Mouse (Mus musculus) CH12.LX (cell line): Measurements from ENCODE around the gene Aldh9a1. TPM values are rescaled to one million over a fixed set of nuclear protein-coding genes. Genes with fewer than 3 reads are reported as not detected.

ENCODE experiments used
- DNase-seq: peaks from one replicate; pipeline ENCODE4 v3.0.0-alpha.2; 2013; ENCODE audit errors: extremely low read depth
- H3K27ac ChIP-seq: 2 replicates; pipeline ENCODE4 v1.5.1; 2012; ENCODE audit warnings: low read depth, mild to moderate bottlenecking, control low read depth, moderate library complexity; ENCODE audit not compliant: insufficient read depth
- H3K27me3 ChIP-seq: replicated peaks from 2 replicates; pipeline ENCODE3; 2012; ENCODE audit warnings: inconsistent platforms
- H3K36me3 ChIP-seq, 2 experiments: replicated peaks in 1 of 2; 2 replicates each; pipeline versions ENCODE3 to v1.6.1; 2012; ENCODE audit warnings: inconsistent platforms in 1 of 2, low read length in 1 of 2, mild to moderate bottlenecking in 1 of 2, mixed read lengths in 1 of 2, moderate library complexity in 1 of 2; ENCODE audit not compliant: control insufficient read depth in 1 of 2, insufficient read depth in 1 of 2
- H3K4me1 ChIP-seq, 2 experiments: 2 replicates each; pipeline ENCODE4 v1.6.1; 2012; ENCODE audit warnings: inconsistent platforms in 1 of 2, moderate library complexity in 1 of 2; ENCODE audit not compliant: insufficient read depth in 2 of 2, control insufficient read depth in 1 of 2
- H3K4me2 ChIP-seq: 2 replicates; pipeline ENCODE4 v1.6.1; 2012; ENCODE audit warnings: low read depth, mild to moderate bottlenecking, control low read depth; ENCODE audit not compliant: poor library complexity, insufficient read depth, severe bottlenecking
- H3K4me3 ChIP-seq, 3 experiments: fragments of 150-350 bp in 1 of 3; sonication (generic) in 1 of 3; replicated peaks in 1 of 3; 2 replicates each; pipeline versions ENCODE3 to v1.5.1; 2011 to 2012; ENCODE audit warnings: low read depth in 2 of 3, low read length in 2 of 3, mild to moderate bottlenecking in 2 of 3, moderate library complexity in 2 of 3, control low read depth in 1 of 3, improper control_type of control experiment in 1 of 3, inconsistent platforms in 1 of 3, mixed read lengths in 1 of 3; ENCODE audit not compliant: poor library complexity in 1 of 3
- H3K79me2 ChIP-seq: replicated peaks from 2 replicates; pipeline ENCODE4 v1.6.1; 2012; ENCODE audit warnings: mild to moderate bottlenecking, moderate library complexity; ENCODE audit not compliant: control insufficient read depth, poor library complexity, insufficient read depth, severe bottlenecking; ENCODE audit errors: extremely low read depth
- H3K9ac ChIP-seq: 2 replicates; pipeline ENCODE4 v1.6.1; 2012; ENCODE audit warnings: low read depth, mild to moderate bottlenecking, control low read depth, moderate library complexity; ENCODE audit not compliant: insufficient read depth
- H3K9me3 ChIP-seq: replicated peaks from 2 replicates; pipeline ENCODE3; 2012; ENCODE audit warnings: low read length, inconsistent platforms, mixed read lengths
- BHLHE40 ChIP-seq: IDR thresholded peaks from 2 replicates; pipeline ENCODE4 v1.6.1; 2011; ENCODE audit warnings: mild to moderate bottlenecking, low read depth, low read length, improper control_type of control experiment
- E2F4 ChIP-seq: IDR thresholded peaks from 2 replicates; pipeline ENCODE4 v1.6.1; 2011; ENCODE audit warnings: low read depth, low read length, improper control_type of control experiment; ENCODE audit not compliant: insufficient replicate concordance
- ELF1 ChIP-seq: IDR thresholded peaks from 2 replicates; pipeline ENCODE4 v1.6.1; 2014; ENCODE audit warnings: low read depth, mild to moderate bottlenecking, inconsistent platforms, low read length, improper control_type of control experiment
- EP300 ChIP-seq: IDR thresholded peaks from 2 replicates; pipeline ENCODE4 v1.6.1; 2011; ENCODE audit warnings: low read length, improper control_type of control experiment
- ETS1 ChIP-seq: conservative IDR thresholded peaks from 2 replicates; pipeline ENCODE4 v1.6.1; 2012; ENCODE audit warnings: low read depth, mild to moderate bottlenecking, inconsistent platforms, low read length, improper control_type of control experiment, moderate library complexity
- GABPA ChIP-seq: IDR thresholded peaks from 2 replicates; pipeline ENCODE4 v1.6.1; 2012; ENCODE audit warnings: low read depth, low read length, improper control_type of control experiment, inconsistent platforms; ENCODE audit not compliant: insufficient replicate concordance
- HCFC1 ChIP-seq: IDR thresholded peaks from 2 replicates; pipeline ENCODE4 v1.6.1; 2012; ENCODE audit warnings: low read depth, mild to moderate bottlenecking, inconsistent platforms, low read length, improper control_type of control experiment
- IRF4 ChIP-seq: IDR thresholded peaks from 2 replicates; pipeline ENCODE4 v1.6.1; 2014; ENCODE audit warnings: low read depth, mild to moderate bottlenecking, inconsistent platforms, low read length, improper control_type of control experiment
- KAT2A ChIP-seq: IDR thresholded peaks from 2 replicates; pipeline ENCODE4 v1.6.1; 2012; ENCODE audit warnings: low read length, improper control_type of control experiment, inconsistent platforms; ENCODE audit not compliant: insufficient replicate concordance
- MAFK ChIP-seq: IDR thresholded peaks from 2 replicates; pipeline ENCODE4 v1.6.1; 2011; ENCODE audit warnings: low read length, improper control_type of control experiment; ENCODE audit not compliant: insufficient replicate concordance
- MAX ChIP-seq: IDR thresholded peaks from 2 replicates; pipeline ENCODE4 v1.6.1; 2011; ENCODE audit warnings: low read length, improper control_type of control experiment
- MEF2A ChIP-seq: IDR thresholded peaks from 2 replicates; pipeline ENCODE4 v1.6.1; 2014; ENCODE audit warnings: low read depth, mild to moderate bottlenecking, inconsistent platforms, low read length, improper control_type of control experiment, borderline replicate concordance
- MYC ChIP-seq: IDR thresholded peaks from 2 replicates; pipeline ENCODE4 v1.6.1; 2011; ENCODE audit warnings: low read depth, mild to moderate bottlenecking, improper control_type of control experiment, low read length
- NRF1 ChIP-seq: IDR thresholded peaks from 2 replicates; pipeline ENCODE4 v1.6.1; 2014; ENCODE audit warnings: low read depth, mild to moderate bottlenecking, inconsistent platforms, low read length, improper control_type of control experiment, moderate library complexity
- POLR2AphosphoS2 ChIP-seq: IDR thresholded peaks from 2 replicates; pipeline ENCODE4 v1.6.1; 2011; ENCODE audit warnings: low read depth, low read length, improper control_type of control experiment
- RAD21 ChIP-seq: IDR thresholded peaks from 2 replicates; pipeline ENCODE4 v1.6.1; 2011; ENCODE audit warnings: low read depth, mild to moderate bottlenecking, low read length, improper control_type of control experiment, moderate library complexity
- SMC3 ChIP-seq: IDR thresholded peaks from 2 replicates; pipeline ENCODE4 v1.6.1; 2011; ENCODE audit warnings: low read depth, low read length, improper control_type of control experiment
- TBP ChIP-seq: conservative IDR thresholded peaks from 2 replicates; pipeline ENCODE4 v1.6.1; 2011; ENCODE audit warnings: low read depth, low read length, improper control_type of control experiment
- TCF12 ChIP-seq: IDR thresholded peaks from 2 replicates; pipeline ENCODE4 v1.6.1; 2014; ENCODE audit warnings: low read depth, mild to moderate bottlenecking, inconsistent platforms, low read length, improper control_type of control experiment
- USF1 ChIP-seq: IDR thresholded peaks from 2 replicates; pipeline ENCODE4 v1.6.1; 2014; ENCODE audit warnings: low read depth, mild to moderate bottlenecking, inconsistent platforms, low read length, improper control_type of control experiment
- USF2 ChIP-seq: conservative IDR thresholded peaks from 2 replicates; pipeline ENCODE4 v1.6.1; 2011; ENCODE audit warnings: low read depth, low read length, improper control_type of control experiment
- ZKSCAN1 ChIP-seq: IDR thresholded peaks from 2 replicates; pipeline ENCODE4 v1.6.1; 2012; ENCODE audit warnings: low read depth, inconsistent platforms, low read length, improper control_type of control experiment, borderline replicate concordance
- ZMIZ1 ChIP-seq: IDR thresholded peaks from 2 replicates; pipeline ENCODE4 v1.6.1; 2012; ENCODE audit warnings: low read depth, mild to moderate bottlenecking, inconsistent platforms, low read length, improper control_type of control experiment
- dilution Hi-C: fragments of 300-500 bp; cut with MboI; formaldehyde crosslinking; loops from 2 replicates; pipeline ENCODE4 v1.14.3; 2020; ENCODE audit warnings: low sequenced_read_pairs; ENCODE audit not compliant: extremely low pct_unique_long_range_greater_than_20kb, extremely low pct_ligation_motif_present
- in situ Hi-C: fragments of 300-500 bp; cut with MboI; formaldehyde crosslinking; loops from 3 replicates; pipeline ENCODE4 v1.14.3; 2019; ENCODE audit warnings: low sequenced_read_pairs, low pct_ligation_motif_present, low pct_unique_long_range_greater_than_20kb, mixed read lengths
- polyA plus RNA-seq: library from polyadenylated mRNA; unstranded; fragments of >175 nt; gene quantifications from 2 replicates; pipeline ENCODE4 v1.2.1, GENCODE M21; 2012; ENCODE audit warnings: low read depth; ENCODE audit not compliant: insufficient read length
- total RNA-seq, 2 experiments: library from RNA; depleted of rRNA; stranded (reverse); fragments of 300-350 nt in 1 of 2; fragments of >200 nt in 1 of 2; gene quantifications; 2 replicates each; pipeline ENCODE4 v1.2.3; 2012 to 2014

Aldh9a1 gene
- total and polyA plus RNA-seq, 3 experiments, result 26.2 to 79.7 (median 31.2) TPM

GRCm38 (mm10) chr1:167340111-167340787 lies 9.5 kb upstream of the Aldh9a1 start:
- dilution Hi-C loops, result no loop called here
- TF ChIP-seq NRF1 (no peak), BHLHE40 (peak; percentile 51)
- TF ChIP-seq, all 38 proteins: peak for 1
- H3K4me1 ChIP-seq, result peaks cover 8 to 22% of the 10 kb centered on the region in 2 experiments

GRCm38 (mm10) chr1:167340910-167341528 lies 8.8 kb upstream of the Aldh9a1 start:
- Histone ChIP-seq H3K4me2 (no peak overlapping the region), H3K27ac (no peak overlapping the region), H3K4me1 (peaks cover 8 to 21% of the 10 kb centered on the region in 2 experiments), H3K27me3 (no peaks in the 10 kb centered on the region), H3K9me3 (no peaks in the 10 kb centered on the region), H3K36me3 (peaks cover 0 to 3% of the 10 kb centered on the region in 2 experiments), H3K79me2 (no peaks in the 10 kb centered on the region), H3K9ac (no peak overlapping the region), H3K4me3 (no peak overlapping the region)
- TF ChIP-seq ELF1 (no peak), E2F4 (no peak), MYC (no peak), USF2 (no peak), ETS1 (no peak), EP300 (no peak), MEF2A (no peak), ZMIZ1 (no peak)
- dilution Hi-C loops (no loop called here), in situ Hi-C loops (no loop called here)
- no peak for DNase-seq

More at GRCm38 (mm10) chr1:167340111-167340787, 9.5 kb upstream of the Aldh9a1 start:
- Histone ChIP-seq H3K79me2 (no peaks in the 10 kb centered on the region), H3K9me3 (no peaks in the 10 kb centered on the region), H3K27me3 (no peaks in the 10 kb centered on the region), H3K4me2 (peak overlapping the region; percentile 77), H3K27ac (no peak overlapping the region), H3K36me3 (peaks cover 0 to 5% of the 10 kb centered on the region in 2 experiments), H3K9ac (peak overlapping the region; percentile 67), H3K4me3 (peak overlapping the region in 1 of 3 experiments; percentile 56)
- no peak for DNase-seq
- in situ Hi-C loops, result no loop called here

DNA sequence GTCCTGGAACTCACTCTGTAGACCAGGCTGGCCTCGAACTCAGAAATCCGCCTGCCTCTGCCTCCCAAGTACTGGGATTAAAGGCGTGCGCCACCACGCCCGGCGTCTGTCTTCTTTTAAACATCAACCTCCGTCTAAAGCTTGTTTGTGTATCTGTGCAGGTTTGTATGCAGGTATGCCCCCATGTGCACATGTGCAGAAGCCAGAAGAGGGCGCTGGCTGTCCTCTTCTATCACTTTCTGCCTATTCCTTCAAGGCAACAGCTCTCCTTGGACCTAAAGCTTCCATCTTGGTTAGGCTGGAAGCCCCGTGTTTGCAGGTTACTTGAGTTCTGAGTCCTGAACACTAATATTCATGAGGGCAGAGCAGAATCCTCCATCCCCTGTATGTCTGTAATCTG lies 7.0 kb upstream of the Aldh9a1 start:
- no peak for DNase-seq
- in situ Hi-C loops (no loop called here), dilution Hi-C loops (no loop called here)
- H3K36me3 ChIP-seq, result no peaks in the 10 kb centered on the region
- H3K4me3 ChIP-seq, result no peak overlapping the region
- no peak overlapping the region for H3K4me2 ChIP-seq
- H3K9me3 ChIP-seq, result no peaks in the 10 kb centered on the region
- H3K79me2 ChIP-seq, result no peaks in the 10 kb centered on the region
- no peak overlapping the region for H3K27ac ChIP-seq
- H3K27me3 ChIP-seq, result no peaks in the 10 kb centered on the region
- H3K9ac ChIP-seq, result no peak overlapping the region
- H3K4me1 ChIP-seq, result peaks cover 3 to 5% of the 10 kb centered on the region in 2 experiments; a peak in 3 of 4 replicates
- no peak for TF ChIP-seq KAT2A
- no peak for TF ChIP-seq USF1
- no peak for TF ChIP-seq MAFK
- TF ChIP-seq MAX, result no peak
- no peak for TF ChIP-seq SMC3
- no peak for TF ChIP-seq EP300
- no peak for TF ChIP-seq RAD21
- TF ChIP-seq GABPA, result no peak
- no peak for TF ChIP-seq POLR2AphosphoS2
- TF ChIP-seq ZKSCAN1, result no peak
- TF ChIP-seq IRF4, result no peak
- no peak for TF ChIP-seq ETS1
- no peak for TF ChIP-seq TBP
- TF ChIP-seq HCFC1, result no peak
- no peak for TF ChIP-seq ZMIZ1
- TF ChIP-seq TCF12, result no peak
